Mouse (Mus musculus): ENCODE data around the gene 3110009E18Rik.

DNA sequence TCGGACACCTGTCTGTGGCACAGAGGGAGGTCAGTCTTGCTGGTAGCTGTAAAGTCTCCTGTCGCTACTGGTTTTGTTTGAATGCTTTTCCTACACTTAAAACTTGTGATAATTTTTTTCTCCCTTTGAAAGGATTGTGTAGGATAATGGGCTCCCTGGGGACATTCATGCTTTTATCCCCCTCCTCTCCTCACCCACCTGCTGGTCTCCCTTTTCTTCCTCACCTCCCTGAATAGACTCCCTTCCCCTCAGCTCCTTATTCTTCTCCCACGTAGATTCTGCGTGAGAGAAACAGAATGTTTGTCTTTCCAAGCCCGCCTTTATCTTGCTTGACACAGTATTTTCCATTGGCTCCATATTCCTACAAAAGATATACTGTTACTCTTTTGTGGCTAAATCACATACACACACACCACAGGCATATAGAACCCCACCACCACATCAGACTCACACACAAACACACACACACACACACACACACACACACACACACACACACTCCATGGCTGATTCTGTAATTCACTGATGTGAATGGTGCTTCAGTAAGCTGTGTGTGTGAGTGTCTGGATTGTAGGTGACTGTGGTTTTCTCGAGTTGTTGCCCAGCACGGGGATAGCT is 18.0 kb downstream of the 3110009E18Rik start:
- TF ChIP-seq CTCF (IDR thresholded peaks at IDR 0.05; ENCODE audit: borderline replicate concordance, insufficient read depth, low read depth, low read length) (no peak), POLR2A (IDR thresholded peaks at IDR 0.05; ENCODE audit: borderline replicate concordance, insufficient read depth, low read length) (no peak)
